Mouse (Mus musculus) forebrain, postnatal 0 days (tissue): ENCODE data around the gene Gm10024. TPM values are rescaled to one million over a fixed set of nuclear protein-coding genes. Genes with fewer than 3 reads are reported as not detected.
"Not testable (repeated sequence)": the region's sequence is repeated elsewhere in the genome, so short reads cannot be mapped to it uniquely, and the experiment has no call there.

Experiments used
- ATAC-seq: fragments of 200-750 bp; cut with Nextera tagmentation; 2 replicates; pipeline ENCODE4 v1.8.0; 2017; ENCODE audit warnings: mild to moderate bottlenecking, moderate library complexity
- DNase-seq: peaks from one replicate; pipeline ENCODE4 v3.0.0-alpha.2; 2015
- H3K27ac ChIP-seq: fragments of 300-500 bp; sonication (generic); 2 replicates; pipeline ENCODE4 v1.5.1; 2014; ENCODE audit warnings: low read depth, mild to moderate bottlenecking, antibody characterized with exemption, low read length, moderate library complexity, mixed read lengths
- H3K27me3 ChIP-seq: fragments of 300-500 bp; sonication (generic); 2 replicates; pipeline ENCODE4 v1.6.1; 2014; ENCODE audit warnings: mild to moderate bottlenecking, low read length, mixed read lengths; ENCODE audit not compliant: insufficient read depth
- H3K36me3 ChIP-seq: fragments of 300-500 bp; sonication (generic); 2 replicates; pipeline ENCODE4 v1.6.1; 2014; ENCODE audit warnings: mild to moderate bottlenecking, moderate library complexity; ENCODE audit not compliant: insufficient read depth
- H3K4me1 ChIP-seq: fragments of 300-500 bp; sonication (generic); 2 replicates; pipeline ENCODE4 v1.6.1; 2014; ENCODE audit warnings: antibody characterized with exemption; ENCODE audit not compliant: insufficient read depth
- H3K4me2 ChIP-seq: fragments of 300-500 bp; sonication (generic); 2 replicates; pipeline ENCODE4 v1.6.1; 2014; ENCODE audit warnings: low read depth, mild to moderate bottlenecking, moderate library complexity
- H3K4me3 ChIP-seq: fragments of 300-500 bp; sonication (generic); 2 replicates; pipeline ENCODE4 v1.5.1; 2014; ENCODE audit warnings: low read depth, low read length, mixed read lengths
- H3K9ac ChIP-seq: fragments of 300-500 bp; sonication (generic); 2 replicates; pipeline ENCODE4 v1.6.1; 2014; ENCODE audit warnings: mild to moderate bottlenecking
- H3K9me3 ChIP-seq: fragments of 300-500 bp; sonication (generic); 2 replicates; pipeline ENCODE4 v1.6.1; 2016; ENCODE audit warnings: low read length
- CTCF ChIP-seq: sonication (generic); IDR thresholded peaks from 2 replicates; pipeline ENCODE4 v1.5.1; 2016; ENCODE audit warnings: antibody characterized with exemption, control low read depth, low read depth
- WGBS: fragments of 180-500 bp; shearing (Covaris S2); extraction: QIAGEN DNeasy Blood & Tissue Kit; methylation state at CpG from one replicate; pipeline ENCODE4 v1.1.7; 2014; 5-methylcytosine and 5-hydroxymethylcytosine counted together
- polyA plus RNA-seq: library from polyadenylated mRNA; unstranded; fragments of >200 nt; fragmentation: Nextera tagmentation; extraction: Ambion mirVana; gene quantifications from 2 replicates; pipeline ENCODE4 v1.2.1, GENCODE M21; 2015
- total RNA-seq: library from RNA; depleted of rRNA; stranded (reverse); fragments of >200 nt; gene quantifications from 2 replicates; pipeline ENCODE4 v1.2.3, GENCODE M21; 2014; rRNA removed

Gm10024 gene
- total RNA-seq, result not detected in 2 replicates
- polyA plus RNA-seq, result not detected in 2 replicates

DNA sequence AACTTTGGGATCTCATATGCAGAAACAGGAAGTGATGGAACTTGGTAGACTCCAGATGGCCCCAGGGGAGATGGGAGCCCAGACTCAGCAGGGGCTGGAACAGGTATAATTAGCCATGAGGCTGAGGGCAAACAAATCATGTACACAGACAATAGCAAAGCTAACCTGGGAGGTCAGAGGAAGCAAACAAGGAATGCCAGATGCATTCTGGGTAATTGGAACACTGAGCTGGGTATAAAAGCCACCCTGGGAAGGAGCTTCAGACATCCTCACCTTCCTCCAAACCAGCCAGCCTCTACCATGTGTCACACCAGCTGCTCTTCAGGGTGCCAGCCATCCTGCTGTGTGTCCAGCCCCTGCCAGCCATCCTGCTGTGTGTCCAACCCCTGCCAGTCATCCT is at the start of gene Gm10024:
Gm10024 (plus strand) TSS at position 301 of the 400 bp plus-strand sequence.
- H3K4me1 ChIP-seq, H3K9ac ChIP-seq, H3K27ac ChIP-seq, DNase-seq, H3K27me3 ChIP-seq, H3K4me3 ChIP-seq, H3K4me2 ChIP-seq, ATAC-seq, H3K9me3 ChIP-seq, H3K36me3 ChIP-seq: not testable (repeated sequence)

DNA sequence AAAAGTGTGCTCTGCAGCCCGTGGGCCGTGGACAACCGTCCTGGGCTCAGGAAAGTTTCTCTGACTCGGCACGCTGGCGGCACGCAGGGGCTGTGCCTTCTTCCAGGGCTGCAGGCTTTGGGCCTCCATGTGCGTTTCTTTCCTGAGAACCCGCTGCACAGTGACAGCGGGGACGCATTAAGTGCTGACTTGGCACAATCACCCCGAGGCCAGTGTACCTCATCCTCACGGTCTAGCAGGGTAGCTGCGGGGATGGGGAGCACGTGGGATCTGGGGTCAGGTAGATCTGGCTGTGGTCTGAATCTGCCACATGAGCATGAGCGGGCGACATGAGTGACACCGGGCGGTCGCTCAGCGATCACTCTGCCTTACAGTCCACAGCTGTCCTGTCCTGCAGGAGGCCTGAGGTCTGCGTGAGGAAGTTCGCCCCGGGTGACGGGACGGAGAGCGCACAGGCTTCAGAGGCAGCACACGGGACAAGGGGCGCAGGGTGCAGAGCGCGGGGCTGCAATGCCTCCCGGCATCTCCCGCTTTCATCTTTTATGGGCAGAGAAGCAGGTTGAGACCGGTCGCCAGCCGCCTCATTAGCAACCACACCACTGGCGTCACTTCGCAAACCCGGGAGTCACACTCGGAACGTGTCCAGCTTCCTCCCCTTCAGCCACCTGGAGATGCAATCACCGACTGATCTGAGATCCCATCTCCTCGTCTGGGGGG is 47.1 kb upstream of the Gm10024 start:
- TF ChIP-seq CTCF, result no peak
- Histone ChIP-seq H3K9me3 (no peaks in the 10 kb centered on the region), H3K4me2 (no peak overlapping the region), H3K4me1 (no peaks in the 10 kb centered on the region), H3K4me3 (no peak overlapping the region), H3K27ac (no peak overlapping the region), H3K9ac (no peak overlapping the region), H3K36me3 (no peaks in the 10 kb centered on the region), H3K27me3 (no peaks in the 10 kb centered on the region)
- WGBS, result 58% methylated on average over 43 of the region's 43 CpGs
- ATAC-seq (no peak), DNase-seq (no peak)

DNA sequence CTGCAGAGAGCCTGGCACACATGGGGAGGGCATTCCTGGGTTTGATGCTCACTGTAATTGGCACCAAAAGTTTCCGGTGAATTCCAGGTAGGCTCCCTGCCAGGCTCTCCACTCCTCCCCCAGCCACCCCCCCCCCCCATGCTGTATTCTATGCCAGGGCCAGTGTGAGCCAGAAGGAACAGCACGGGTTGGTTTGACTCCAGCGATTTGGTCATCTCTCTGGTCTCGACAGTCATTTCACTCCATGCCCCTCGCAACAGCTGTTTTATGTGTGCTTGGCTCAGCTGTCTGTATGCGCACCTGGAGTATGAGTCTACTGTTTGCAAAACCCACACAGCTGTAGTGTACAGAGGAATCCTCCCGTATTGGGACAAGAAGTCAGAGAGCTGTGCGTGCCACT is 44.9 kb upstream of the Gm10024 start:
- DNase-seq (no peak), ATAC-seq (no peak)
- Histone ChIP-seq H3K9ac (no peak overlapping the region), H3K9me3 (no peaks in the 10 kb centered on the region), H3K27ac (no peak overlapping the region), H3K4me3 (no peak overlapping the region), H3K4me2 (no peak overlapping the region), H3K27me3 (no peaks in the 10 kb centered on the region), H3K36me3 (no peaks in the 10 kb centered on the region), H3K4me1 (no peaks in the 10 kb centered on the region)
- 67% methylated on average over 8 of the region's 8 CpGs for WGBS
- TF ChIP-seq CTCF, result no peak

DNA sequence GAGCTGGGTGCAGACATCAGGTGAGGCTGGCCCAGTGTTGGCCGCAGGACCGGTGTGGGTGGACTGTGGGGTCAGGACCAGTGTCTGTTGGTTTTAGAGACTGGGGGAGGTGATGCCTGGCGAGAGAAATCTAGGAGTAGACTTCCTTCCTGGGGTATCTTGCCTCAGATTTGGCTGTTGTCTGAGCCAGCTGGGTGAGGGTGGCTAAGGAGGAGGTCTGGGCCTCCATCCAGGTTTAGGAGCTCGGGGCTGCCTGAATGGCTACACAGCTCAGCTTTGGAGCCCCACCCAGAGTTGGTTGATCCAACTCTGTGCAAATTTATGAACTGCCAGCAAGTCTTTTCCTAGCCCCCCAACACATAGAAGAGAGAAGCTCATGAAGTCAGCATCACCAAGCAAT is 43.9 kb upstream of the Gm10024 start:
- no peaks in the 10 kb centered on the region for H3K4me1 ChIP-seq
- no peak for TF ChIP-seq CTCF

DNA sequence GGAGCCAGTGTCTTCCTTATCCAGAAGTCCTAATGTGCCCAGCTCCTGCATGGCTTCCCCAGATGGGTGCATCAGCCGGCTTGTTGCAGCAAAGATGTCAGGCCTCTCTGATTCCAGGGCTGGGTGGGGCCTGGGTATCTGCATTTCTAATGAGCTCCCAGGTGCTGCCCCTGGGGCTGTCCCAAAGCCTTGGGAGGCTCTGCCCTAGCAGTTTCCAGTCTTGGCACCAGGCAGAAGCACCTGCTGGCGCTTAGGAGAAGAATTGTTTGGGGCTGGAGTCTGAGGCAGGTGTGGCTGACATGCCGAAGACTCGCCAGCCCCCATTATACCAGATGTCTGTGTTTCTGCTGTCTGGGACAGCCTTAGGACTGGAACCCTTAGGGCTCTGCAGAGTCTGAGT is 40.5 kb upstream of the Gm10024 start:
- ATAC-seq (no peak), DNase-seq (no peak)
- no peak overlapping the region for H3K4me3 ChIP-seq
- no peak overlapping the region for H3K27ac ChIP-seq
- no peak for TF ChIP-seq CTCF
- H3K9ac ChIP-seq, result no peak overlapping the region
- no peaks in the 10 kb centered on the region for H3K4me1 ChIP-seq
- H3K4me2 ChIP-seq, result no peak overlapping the region
- no peaks in the 10 kb centered on the region for H3K36me3 ChIP-seq
- no peaks in the 10 kb centered on the region for H3K27me3 ChIP-seq
- no peaks in the 10 kb centered on the region for H3K9me3 ChIP-seq
- 75% methylated on average over 4 of the region's 4 CpGs for WGBS

More for the DNA sequence above, 43.9 kb upstream of the Gm10024 start:
- Histone ChIP-seq H3K9ac (no peak overlapping the region), H3K36me3 (no peaks in the 10 kb centered on the region), H3K27me3 (no peaks in the 10 kb centered on the region), H3K4me3 (no peak overlapping the region), H3K27ac (no peak overlapping the region), H3K4me2 (no peak overlapping the region), H3K9me3 (no peaks in the 10 kb centered on the region)
- 69% methylated on average over 4 of the region's 4 CpGs for WGBS
- DNase-seq (no peak), ATAC-seq (no peak)

DNA sequence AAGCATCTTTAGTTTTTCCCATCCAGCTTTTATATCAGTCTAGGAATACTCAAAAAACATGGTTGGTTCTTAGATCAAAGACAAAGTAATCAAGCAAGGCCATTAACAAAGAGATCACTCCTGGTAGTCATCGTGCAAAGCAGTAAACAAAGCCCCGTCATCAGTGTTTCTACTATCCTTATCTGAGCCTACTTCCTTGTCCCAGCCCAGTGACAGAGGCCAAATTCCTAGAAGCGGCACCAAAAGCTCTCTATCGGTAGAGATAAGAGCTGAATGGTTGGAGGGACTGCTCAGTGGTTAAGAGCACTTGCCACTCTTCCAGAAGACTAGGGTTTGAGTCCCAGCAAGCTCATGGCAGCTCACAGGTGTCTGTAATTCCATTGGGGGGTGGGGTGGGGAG is 39.7 kb upstream of the Gm10024 start:
- no peak for ATAC-seq
- no peaks in the 10 kb centered on the region for H3K36me3 ChIP-seq

DNA sequence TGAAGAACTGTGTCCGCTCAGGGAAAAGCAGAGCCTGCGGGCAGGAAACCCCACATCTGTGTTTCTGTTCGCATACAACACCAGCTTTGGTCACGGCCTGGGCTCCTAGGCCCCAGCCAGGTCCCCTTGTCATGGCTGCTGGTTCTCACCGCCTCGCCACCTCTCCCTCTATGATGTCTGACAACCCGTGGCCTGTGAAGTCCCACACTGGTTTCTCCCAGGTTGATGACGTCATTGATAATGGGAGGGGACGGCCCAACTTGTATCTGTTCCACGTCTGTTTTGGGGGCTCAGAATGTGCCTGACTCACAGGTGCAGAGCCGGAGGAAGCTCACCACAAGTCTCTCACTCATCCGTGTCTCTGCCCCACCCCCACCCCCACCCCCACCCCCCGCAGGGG is 37.5 kb upstream of the Gm10024 start:
- no peak for ATAC-seq

More for the DNA sequence above, 39.7 kb upstream of the Gm10024 start:
- no peak overlapping the region for H3K4me3 ChIP-seq
- no peaks in the 10 kb centered on the region for H3K4me1 ChIP-seq
- no peak overlapping the region for H3K27ac ChIP-seq
- no peaks in the 10 kb centered on the region for H3K9me3 ChIP-seq
- no peak for DNase-seq
- WGBS, result 88% methylated on average over 4 of the region's 4 CpGs
- no peak overlapping the region for H3K4me2 ChIP-seq
- no peak overlapping the region for H3K9ac ChIP-seq
- no peaks in the 10 kb centered on the region for H3K27me3 ChIP-seq
- no peak for TF ChIP-seq CTCF

More for the DNA sequence above, 37.5 kb upstream of the Gm10024 start:
- H3K4me3 ChIP-seq, result no peak overlapping the region
- peaks cover 9% of the 10 kb centered on the region for H3K27me3 ChIP-seq
- no peak overlapping the region for H3K9ac ChIP-seq
- H3K27ac ChIP-seq, result no peak overlapping the region
- WGBS, result 65% methylated on average over 13 of the region's 13 CpGs
- peaks cover 7% of the 10 kb centered on the region for H3K4me1 ChIP-seq
- no peak overlapping the region for H3K4me2 ChIP-seq
- H3K36me3 ChIP-seq, result no peaks in the 10 kb centered on the region
- no peak for TF ChIP-seq CTCF
- H3K9me3 ChIP-seq, result no peaks in the 10 kb centered on the region
- DNase-seq, result no peak
